Mouse (Mus musculus): ENCODE data around the gene Olfr270.

Gene Olfr270

DNA sequence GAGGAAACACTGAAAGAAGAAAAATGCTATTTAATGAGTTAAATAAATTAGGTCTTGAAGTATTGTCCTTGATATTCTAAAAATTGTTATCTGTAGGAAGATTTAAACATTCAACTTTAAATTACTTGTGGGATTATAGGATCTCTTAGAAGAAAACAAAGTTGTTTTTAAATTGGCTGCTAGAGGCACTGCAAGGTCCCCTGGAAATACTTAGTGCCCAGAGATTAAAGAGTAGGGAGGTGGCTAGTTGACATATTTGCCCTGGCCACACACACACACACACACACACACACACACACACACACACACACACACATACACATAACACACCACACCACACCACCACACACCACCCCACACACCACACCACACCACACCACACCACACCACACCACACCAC is at the start of gene Olfr270:
Gene Olfr270, plus strand, starts transcription at position 301 of the 400 bp plus-strand sequence.
- DNase-seq (ENCODE audit: low read depth, low spot score), result no peak

DNA sequence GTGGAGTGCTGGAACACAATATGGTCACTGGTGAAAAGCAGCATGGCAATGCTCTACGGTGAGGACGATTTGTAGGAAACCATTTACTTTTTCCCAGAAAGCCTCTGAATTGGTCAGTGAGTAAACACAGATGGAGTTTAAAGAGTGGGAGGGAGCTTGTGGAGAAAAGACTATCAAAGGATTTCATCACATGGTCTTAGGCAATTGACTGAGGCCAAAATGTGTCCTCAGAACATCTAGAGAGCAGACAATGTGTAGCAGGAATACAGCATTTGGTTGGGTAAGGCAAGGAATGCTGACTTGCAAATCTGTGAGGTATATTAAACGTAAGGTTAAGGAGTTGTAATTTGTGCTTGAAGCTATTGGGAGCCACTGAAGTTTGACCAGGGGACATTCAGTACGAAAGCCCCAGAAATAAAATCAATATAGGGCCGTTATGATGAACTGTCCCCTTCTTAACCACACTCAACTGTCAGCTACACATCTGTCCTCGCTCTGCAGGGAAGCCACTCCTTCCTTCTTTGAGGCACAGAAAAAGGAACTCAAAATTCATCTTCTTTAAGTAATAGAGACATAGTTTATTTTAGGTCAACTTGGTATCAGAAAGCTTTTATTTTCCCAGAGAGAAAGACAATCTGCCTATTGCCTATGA is 47.6 kb upstream of the Olfr270 start:
- DNase-seq (ENCODE audit: low read depth, low spot score), result no peak

GRCm38 (mm10) chr4:52917311-52917688 is 47.0 kb upstream of the Olfr270 start:
- DNase-seq (ENCODE audit: low read depth, low spot score), result no peak

DNA sequence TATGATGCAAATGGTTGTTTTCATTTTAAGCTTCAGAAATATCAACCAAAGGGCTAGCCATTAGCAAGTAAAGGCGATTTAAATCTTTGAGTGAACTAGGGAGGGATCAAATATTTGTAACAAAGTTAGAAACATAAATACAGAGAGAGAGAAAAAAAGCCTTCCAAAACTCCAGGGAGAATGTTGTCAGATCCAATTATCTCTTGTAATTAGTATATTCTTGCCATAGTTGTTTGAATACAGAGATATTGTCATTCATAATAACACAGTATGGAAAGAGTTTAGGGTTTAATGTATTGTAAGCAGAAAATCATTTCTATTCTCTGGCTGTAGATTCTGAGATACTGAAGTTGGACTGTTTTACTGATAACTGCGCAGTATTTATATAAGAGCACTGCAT is 45.3 kb upstream of the Olfr270 start, which contains the start of gene Olfr272:
Gene Olfr272, minus strand, starts transcription at position 101 of the 400 bp plus-strand sequence.
- DNase-seq (ENCODE audit: low read depth, low spot score), result no peak

GRCm38 (mm10) chr4:52930480-52930879 is 33.9 kb upstream of the Olfr270 start:
- no peak for DNase-seq (ENCODE audit: low read depth, low spot score)

DNA sequence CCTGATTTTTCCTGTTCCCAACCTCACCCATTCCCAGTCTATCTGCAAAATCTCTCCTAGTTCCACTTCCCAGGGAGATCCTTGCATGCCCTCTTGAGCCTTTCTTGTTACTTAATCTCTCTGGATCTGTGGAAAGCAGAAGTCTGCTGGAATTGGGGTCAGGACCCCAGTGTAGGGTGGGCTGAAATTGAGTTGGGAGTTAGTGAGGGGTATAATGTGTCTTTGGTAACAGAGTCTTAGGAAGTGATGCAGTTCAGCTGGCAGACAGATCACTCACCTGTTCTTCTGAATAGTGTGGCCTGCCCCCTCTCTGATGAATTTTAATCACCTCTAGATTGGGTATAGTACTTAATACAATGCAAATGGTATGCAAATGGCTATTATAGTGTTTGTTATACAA is 17.7 kb upstream of the Olfr270 start:
- no peak for DNase-seq (ENCODE audit: low read depth, low spot score)

DNA sequence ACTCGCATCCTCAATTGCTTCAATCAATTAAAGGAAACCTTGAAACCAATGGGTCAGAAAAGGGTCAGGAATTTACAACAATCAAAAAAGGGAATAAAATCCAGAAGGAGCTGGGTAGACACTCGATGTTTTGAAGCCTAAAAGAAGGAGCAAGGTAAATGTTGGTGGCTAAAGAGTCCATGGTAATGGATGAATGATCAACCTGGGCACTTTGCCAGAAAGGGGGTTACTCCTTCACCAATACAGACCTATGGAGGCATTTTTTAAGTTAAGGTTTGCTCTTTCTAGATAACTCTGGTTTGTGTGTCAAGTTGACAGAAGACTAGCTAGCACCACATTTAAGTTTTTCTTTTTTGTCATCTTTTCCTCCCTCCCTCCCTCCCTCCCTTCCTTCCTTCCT is 15.3 kb upstream of the Olfr270 start:
- no peak for DNase-seq (ENCODE audit: low read depth, low spot score)

DNA sequence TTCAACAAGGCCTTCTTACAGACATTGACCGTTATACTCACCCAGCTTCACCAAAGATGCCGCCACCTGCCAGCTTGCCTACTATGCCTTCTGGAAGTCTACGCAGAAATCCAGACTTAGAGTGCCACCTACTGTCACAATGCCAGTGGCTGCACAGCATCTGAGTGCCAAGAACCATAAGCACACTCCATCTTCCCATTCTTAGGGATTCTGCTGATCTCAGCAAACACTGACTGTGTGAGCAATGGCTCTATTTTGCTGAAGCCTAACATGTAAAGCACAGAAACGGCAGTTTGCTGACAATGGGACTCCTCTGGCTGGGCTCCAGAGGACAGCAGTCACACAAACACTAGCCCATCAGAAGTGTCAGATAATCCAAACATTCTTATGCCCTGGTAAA is 5.7 kb upstream of the Olfr270 start:
- peak; percentile 42 for DNase-seq (ENCODE audit: low read depth, low spot score)

DNA sequence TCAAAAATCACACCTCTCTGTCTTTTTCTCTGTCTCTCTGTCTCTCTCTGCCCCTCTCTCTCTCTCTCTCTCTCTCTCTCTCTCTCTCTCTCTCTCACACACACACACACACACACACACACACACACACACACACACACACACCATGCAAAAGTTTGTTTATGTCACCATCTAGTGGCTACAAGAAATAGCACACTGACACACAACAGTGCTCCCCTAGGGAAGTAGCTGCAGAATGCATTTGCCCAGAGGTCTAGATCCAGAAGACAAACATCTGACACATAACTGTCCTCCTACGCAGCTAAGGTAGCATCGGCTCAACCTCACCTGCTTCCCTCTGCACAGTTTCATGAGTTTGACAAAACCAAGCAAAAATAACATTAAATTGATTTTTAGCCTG is 20.9 kb downstream of the Olfr270 start:
- peak; percentile 54 for DNase-seq (ENCODE audit: low read depth, low spot score)

- no peak for DNase-seq (ENCODE audit: low read depth, low spot score)
Observed at GRCm38 (mm10) chr4:52986266-52986665, 21.9 kb downstream of the Olfr270 start.

GRCm38 (mm10) chr4:52989248-52989647 is 24.9 kb downstream of the Olfr270 start, which contains the start of gene Nipsnap3a:
Nipsnap3a (plus strand) TSS chr4:52989272.
- no peak for DNase-seq (ENCODE audit: low read depth, low spot score)

DNA sequence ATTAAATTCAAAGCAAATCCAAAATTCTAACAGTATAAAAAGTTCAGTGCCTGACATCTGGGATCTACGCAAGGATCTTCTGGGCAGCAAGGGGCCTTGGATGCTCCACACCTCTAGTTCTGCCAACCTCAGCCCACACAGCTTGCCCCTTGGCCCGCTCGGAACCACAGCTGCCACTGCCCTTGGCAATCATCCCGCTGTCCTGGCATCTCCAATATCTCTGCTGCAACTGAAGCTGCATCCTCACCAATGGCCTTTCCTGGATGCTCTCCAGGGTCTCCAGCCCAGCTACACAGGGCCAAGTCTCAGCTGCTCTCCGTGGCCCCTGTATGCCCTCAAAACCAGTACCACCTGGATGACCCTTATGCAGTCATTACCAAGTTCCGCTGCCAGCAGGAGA is 35.1 kb downstream of the Olfr270 start:
- DNase-seq (ENCODE audit: low read depth, low spot score), result no peak

DNA sequence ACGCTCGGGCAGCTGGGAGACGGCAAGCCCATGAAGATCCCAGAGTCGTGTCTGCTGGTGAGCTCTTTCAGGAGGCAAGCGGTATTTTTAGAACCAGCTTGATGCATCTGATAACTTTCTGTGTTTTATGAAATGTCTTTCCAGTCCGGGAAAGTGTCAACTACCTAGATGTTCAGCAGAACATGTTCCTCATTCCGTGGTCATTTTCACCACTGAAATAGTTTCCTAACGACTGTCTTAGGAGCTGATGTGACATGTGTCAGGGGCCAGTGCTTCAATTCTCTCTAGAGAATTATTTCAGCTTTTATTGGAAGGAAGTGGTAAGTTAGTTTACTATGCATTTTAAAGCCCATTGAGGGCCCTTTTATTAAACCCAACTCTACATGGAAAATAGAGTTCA is 35.8 kb downstream of the Olfr270 start:
- no peak for DNase-seq (ENCODE audit: low read depth, low spot score)

DNA sequence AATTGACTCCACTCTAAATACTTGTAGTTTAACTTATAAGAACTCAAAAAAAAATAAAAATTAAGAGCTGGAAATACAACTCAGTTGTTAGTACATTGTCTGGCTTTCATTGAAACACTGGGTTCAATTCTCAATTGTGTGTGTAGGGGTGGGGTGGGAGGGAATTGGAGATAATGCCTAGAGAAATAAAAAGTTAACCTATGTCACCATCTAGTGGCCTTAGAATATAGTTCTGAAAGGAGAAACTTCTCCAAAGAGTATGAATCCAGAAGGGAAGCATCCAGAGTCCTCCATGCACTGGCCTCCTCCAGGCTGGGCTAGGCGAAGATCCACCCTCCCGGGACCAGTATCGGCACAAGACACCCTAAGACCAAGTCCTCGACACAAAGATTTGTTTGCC is 44.8 kb downstream of the Olfr270 start:
- peak; percentile 23 for DNase-seq (ENCODE audit: low read depth, low spot score)

DNA sequence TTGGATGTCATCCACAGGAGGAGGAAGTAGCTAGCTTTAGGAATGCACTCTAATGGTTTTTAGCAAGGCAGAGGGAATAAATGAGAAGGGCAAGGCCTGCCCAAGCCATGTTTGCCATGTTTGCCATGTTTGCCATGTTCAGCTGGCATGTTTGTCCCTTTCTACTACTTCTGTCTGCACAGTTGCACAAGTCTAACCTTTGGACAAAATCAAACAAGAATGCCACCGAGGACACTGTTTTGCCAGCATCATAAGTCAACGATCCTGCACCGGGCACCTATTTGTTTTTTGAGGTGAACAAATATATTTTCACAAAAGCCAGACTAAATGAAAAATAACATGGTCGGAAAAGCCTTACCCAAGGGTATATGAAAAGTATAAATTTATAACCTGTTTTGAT is 45.5 kb downstream of the Olfr270 start:
- DNase-seq (ENCODE audit: low read depth, low spot score), result no peak

- peak; percentile 98 for DNase-seq (ENCODE audit: low read depth, low spot score)
Observed at GRCm38 (mm10) chr4:53011732-53012361, 47.5 kb downstream of the Olfr270 start, which contains the start of gene Nipsnap3b. Nipsnap3b (plus strand) TSS chr4:53011880.

DNA sequence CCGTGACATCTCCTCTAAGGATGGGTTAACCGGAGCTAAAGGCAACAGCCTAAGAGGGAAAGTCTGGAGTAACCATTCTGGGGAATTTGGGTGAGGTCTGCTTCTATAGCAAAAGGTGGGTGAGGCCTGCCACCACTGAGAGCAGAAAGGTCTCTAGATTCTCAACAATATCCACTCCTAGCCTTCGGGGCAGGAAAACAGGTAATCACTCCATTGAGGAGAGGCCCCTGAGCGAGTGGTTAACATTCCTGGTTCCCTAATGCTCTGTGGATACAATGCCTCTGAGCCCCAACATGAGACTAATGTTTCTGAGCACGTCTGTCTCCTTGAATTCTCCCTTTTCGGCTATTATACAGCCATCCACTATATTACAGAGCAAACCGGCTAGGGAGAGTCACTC is 50.1 kb downstream of the Olfr270 start:
- no peak for DNase-seq (ENCODE audit: low read depth, low spot score)

DNA sequence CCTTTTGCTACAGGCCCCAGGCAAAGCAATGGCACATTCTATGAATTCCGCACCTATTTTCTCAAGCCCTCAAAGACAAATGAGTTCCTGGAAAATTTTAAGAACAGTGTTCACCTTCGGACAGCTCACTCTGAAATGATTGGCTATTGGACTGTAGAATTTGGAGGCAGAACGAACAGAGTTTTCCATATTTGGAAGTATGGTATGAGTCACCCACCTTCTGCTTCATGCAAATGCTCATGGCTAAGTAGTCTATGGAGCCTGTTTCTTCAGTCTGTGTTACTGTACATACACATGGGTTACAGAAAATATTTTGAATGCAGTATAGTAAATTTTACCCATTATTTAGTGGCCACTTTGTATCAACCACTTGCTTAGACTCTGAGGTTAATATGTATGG is 50.7 kb downstream of the Olfr270 start:
- no peak for DNase-seq (ENCODE audit: low read depth, low spot score)

DNA sequence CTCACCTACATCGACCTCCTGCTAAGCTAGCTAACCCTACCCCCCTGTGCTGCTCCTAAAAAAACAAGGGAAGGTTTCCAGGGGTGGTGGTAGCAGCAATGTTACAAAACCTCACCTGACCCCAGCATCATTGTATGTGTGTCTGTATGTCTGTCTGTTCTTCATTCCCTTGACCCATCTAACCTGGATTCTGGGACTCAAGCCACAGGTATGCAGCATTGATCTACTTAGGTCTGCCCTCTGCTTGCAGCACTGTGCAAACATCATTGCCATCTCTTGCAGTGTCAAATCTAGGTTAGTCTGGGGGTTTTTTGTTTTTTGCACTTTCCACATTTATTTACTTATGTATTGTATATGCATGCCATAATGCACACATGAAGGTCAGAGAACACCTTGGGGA is 54.0 kb downstream of the Olfr270 start:
- no peak for DNase-seq (ENCODE audit: low read depth, low spot score)

All from A20 (cell line).